Mouse (Mus musculus) T-cell, adult 66 days (primary cell): ENCODE results near the gene Ralgapa2. TPM values are rescaled to one million over a fixed set of nuclear protein-coding genes. Genes with fewer than 3 reads are reported as not detected.

Source experiments
- total RNA-seq, 2 experiments: library from RNA; stranded (reverse); gene quantifications; 3 replicates in 1 of 2; 4 replicates in 1 of 2; pipeline ENCODE4 v1.2.4; 2023

Gene Ralgapa2
- 10 to 100 TPM; 58.4 to 65.6 TPM for total RNA-seq

DNA sequence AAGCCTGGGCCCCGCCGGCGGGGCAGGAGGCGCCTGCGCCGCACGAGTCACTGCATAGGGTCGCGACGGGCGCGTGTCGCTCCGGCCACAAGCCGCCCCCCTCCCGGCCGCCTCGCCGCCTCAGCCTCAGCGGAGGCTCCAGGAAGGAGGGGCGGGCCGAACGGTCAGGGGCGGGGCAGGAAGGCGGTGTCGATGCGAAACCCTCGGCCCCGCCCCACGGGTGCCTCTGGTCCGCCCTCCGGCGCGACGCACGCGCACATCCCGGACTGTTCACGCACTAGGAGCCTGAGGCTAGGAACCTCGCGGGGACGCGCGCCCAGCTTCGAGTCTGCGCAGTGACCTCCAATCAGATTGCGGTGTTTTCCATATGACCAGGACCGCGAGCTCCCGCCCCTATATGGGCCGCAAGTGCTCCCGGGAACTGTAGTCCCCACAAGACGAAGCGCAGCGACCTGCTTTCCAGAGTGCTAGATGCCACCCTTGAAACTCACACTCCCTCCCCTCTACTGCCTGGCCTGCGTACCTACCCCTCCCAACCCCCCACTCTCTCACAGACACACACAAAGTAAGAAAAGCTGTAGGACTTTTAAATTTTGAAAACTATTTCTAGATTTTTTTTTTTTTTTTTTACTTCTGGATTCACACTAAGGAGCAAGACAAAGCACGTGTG lies at the start of gene Ralgapa2:
TSS of gene Ralgapa2 (minus strand) at position 434 of the 670 bp plus-strand sequence.

GRCm38 (mm10) chr2:146221076-146221928 lies 290.8 kb downstream of the Ralgapa2 start, which contains the start of gene Insm1:
Gene Insm1, plus strand, starts transcription at chr2:146221921.

